Mouse (Mus musculus) monocyte, adult 59 days (primary cell): Measurements from ENCODE around the gene Cep85l. TPM values are rescaled to one million over a fixed set of nuclear protein-coding genes. Genes with fewer than 3 reads are reported as not detected.

Experiments used
- total RNA-seq, 2 experiments: library from RNA; stranded (reverse); gene quantifications; one replicate each; pipeline ENCODE4 v1.2.4; 2023

The Cep85l gene
- 10 to 100 TPM; 35.5 to 41.1 TPM for total RNA-seq

DNA sequence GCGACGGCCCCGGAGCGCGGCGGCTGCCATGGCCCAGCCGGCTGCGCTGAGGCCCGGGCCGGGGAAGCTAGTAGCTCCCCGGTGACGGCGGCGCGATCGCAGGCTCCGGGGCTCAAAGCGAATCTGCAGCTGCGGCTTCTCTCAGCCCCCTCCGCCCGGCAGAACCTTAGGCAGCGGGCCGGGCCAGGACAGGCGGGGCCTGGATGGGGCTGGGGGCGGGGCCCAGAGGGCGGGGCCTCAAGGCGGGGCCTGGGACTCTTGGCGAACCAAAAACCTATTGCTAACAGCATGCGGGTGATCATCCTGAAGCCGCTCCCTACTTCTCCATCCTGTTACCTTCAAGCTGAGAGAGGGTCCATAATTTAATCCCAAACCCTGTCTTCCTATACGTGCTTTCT, at the start of gene Cep85l:
Cep85l (minus strand) TSS at position 239 of the 398 bp plus-strand sequence.

GRCm38 (mm10) chr10:53337162-53337923, 42.4 kb downstream of the Cep85l start, which contains the start of gene Pln:
Pln (plus strand) TSS chr10:53337667.

Other genes with a start within 250 kb of the Cep85l start
- gene Pln, start 42.3 kb downstream of the Cep85l start, total RNA-seq = not detected
- gene Asf1a, start 216.8 kb upstream of the Cep85l start, total RNA-seq = 10 to 100 TPM; 10.6 to 10.7 TPM